Mouse (Mus musculus) splenic B cell, adult 2 months (primary cell): ENCODE data around the gene Il5ra.

Source experiments
- DNase-seq: peaks from one replicate; pipeline ENCODE4 v3.0.0-alpha.2; 2011; ENCODE audit warnings: low read depth, low spot score
- H3K27me3 ChIP-seq: 2 replicates; pipeline ENCODE4 v1.6.1; 2012; ENCODE audit warnings: mild to moderate bottlenecking, low read length, moderate library complexity, mixed read lengths; ENCODE audit not compliant: control insufficient read depth, poor library complexity, insufficient read depth, severe bottlenecking
- H3K36me3 ChIP-seq: 2 replicates; pipeline ENCODE4 v1.6.1; 2012; ENCODE audit warnings: mild to moderate bottlenecking, low read length, moderate library complexity, mixed read lengths; ENCODE audit not compliant: control insufficient read depth, poor library complexity, insufficient read depth, severe bottlenecking

Gene Il5ra

GRCm38 (mm10) chr6:106748887-106749388 is at the start of gene Il5ra:
Gene Il5ra, minus strand, starts transcription at chr6:106749037.
- Histone ChIP-seq H3K36me3 (no peaks in the 10 kb centered on the region), H3K27me3 (no peaks in the 10 kb centered on the region)
- DNase-seq = peak; percentile 61

- peak; percentile 35 for DNase-seq
These were observed 45.4 kb upstream of the Il5ra start for GRCm38 (mm10) chr6:106794094-106794814.

GRCm38 (mm10) chr6:106793621-106794020 is 44.8 kb upstream of the Il5ra start:
- H3K36me3 ChIP-seq = peaks cover 13% of the 10 kb centered on the region
- no peaks in the 10 kb centered on the region for H3K27me3 ChIP-seq
- DNase-seq = peak; percentile 12

More at GRCm38 (mm10) chr6:106794094-106794814, 45.4 kb upstream of the Il5ra start:
- Histone ChIP-seq H3K36me3 (peaks cover 13% of the 10 kb centered on the region), H3K27me3 (no peaks in the 10 kb centered on the region)

- peak; percentile 41 for DNase-seq
- Histone ChIP-seq H3K36me3 (peaks cover 13% of the 10 kb centered on the region), H3K27me3 (no peaks in the 10 kb centered on the region)
These were observed 44.3 kb upstream of the Il5ra start for GRCm38 (mm10) chr6:106793088-106793487.

GRCm38 (mm10) chr6:106792486-106792885 is 43.6 kb upstream of the Il5ra start:
- no peaks in the 10 kb centered on the region for H3K27me3 ChIP-seq
- DNase-seq = peak; percentile 41
- peaks cover 13% of the 10 kb centered on the region for H3K36me3 ChIP-seq

- peak; percentile 30 for DNase-seq
- Histone ChIP-seq H3K36me3 (peaks cover 15% of the 10 kb centered on the region), H3K27me3 (no peaks in the 10 kb centered on the region)
These were observed 42.6 kb upstream of the Il5ra start for GRCm38 (mm10) chr6:106791429-106791828.

- H3K36me3 ChIP-seq = peaks cover 19% of the 10 kb centered on the region; the same call in 1 of the 2 replicates
- H3K27me3 ChIP-seq = no peaks in the 10 kb centered on the region
- no peak for DNase-seq
These were observed 38.3 kb upstream of the Il5ra start for GRCm38 (mm10) chr6:106787138-106787537.

GRCm38 (mm10) chr6:106770046-106770445 is 21.2 kb upstream of the Il5ra start:
- no peak for DNase-seq
- H3K36me3 ChIP-seq = peaks cover 5% of the 10 kb centered on the region; the same call in 1 of the 2 replicates
- H3K27me3 ChIP-seq = no peaks in the 10 kb centered on the region

- no peaks in the 10 kb centered on the region for H3K27me3 ChIP-seq
- H3K36me3 ChIP-seq = peaks cover 5% of the 10 kb centered on the region; the same call in 1 of the 2 replicates
- DNase-seq = peak; percentile 18
These were observed 20.5 kb upstream of the Il5ra start for GRCm38 (mm10) chr6:106769290-106769866.

- Histone ChIP-seq H3K36me3 (peaks cover 5% of the 10 kb centered on the region; the same call in 1 of the 2 replicates), H3K27me3 (no peaks in the 10 kb centered on the region)
These were observed 19.9 kb upstream of the Il5ra start, which contains the start of gene Trnt1 for GRCm38 (mm10) chr6:106768640-106769289. Gene Trnt1, plus strand, starts transcription at chr6:106769120.

GRCm38 (mm10) chr6:106766774-106767173 is 17.9 kb upstream of the Il5ra start:
- Histone ChIP-seq H3K27me3 (no peaks in the 10 kb centered on the region), H3K36me3 (no peaks in the 10 kb centered on the region)
- DNase-seq = no peak

More at GRCm38 (mm10) chr6:106768640-106769289, 19.9 kb upstream of the Il5ra start, which contains the start of gene Trnt1:
- DNase-seq = peak; percentile 99

GRCm38 (mm10) chr6:106765892-106766291 is 17.1 kb upstream of the Il5ra start:
- DNase-seq = no peak
- no peaks in the 10 kb centered on the region for H3K27me3 ChIP-seq
- no peaks in the 10 kb centered on the region for H3K36me3 ChIP-seq

GRCm38 (mm10) chr6:106761486-106761885 is 12.6 kb upstream of the Il5ra start:
- peak; percentile 24 for DNase-seq
- no peaks in the 10 kb centered on the region for H3K27me3 ChIP-seq
- H3K36me3 ChIP-seq = no peaks in the 10 kb centered on the region

- H3K36me3 ChIP-seq = no peaks in the 10 kb centered on the region
- no peaks in the 10 kb centered on the region for H3K27me3 ChIP-seq
- DNase-seq = peak; percentile 83
These were observed 11.8 kb upstream of the Il5ra start for GRCm38 (mm10) chr6:106760473-106761218.
